Mouse (Mus musculus) kidney, postnatal 0 days (tissue): ENCODE results near the gene Txnrd1. TPM values are rescaled to one million over a fixed set of nuclear protein-coding genes. Genes with fewer than 3 reads are reported as not detected.

Source experiments
- ATAC-seq: fragments of 200-750 bp; cut with Nextera tagmentation; replicated peaks from 2 replicates; pipeline ENCODE4 v1.8.0; 2017; ENCODE audit warnings: low read depth, moderate number of reproducible peaks, moderate TSS enrichment, moderate library complexity; ENCODE audit not compliant: low FRiP score
- DNase-seq: peaks from one replicate; pipeline ENCODE4 v3.0.0-alpha.2; 2016; ENCODE audit warnings: low spot score
- H3K27ac ChIP-seq: fragments of 300-500 bp; sonication (generic); 2 replicates; pipeline ENCODE4 v1.5.1; 2014; ENCODE audit warnings: mild to moderate bottlenecking
- H3K27me3 ChIP-seq: fragments of 300-500 bp; sonication (generic); 2 replicates; pipeline ENCODE4 v1.6.1; 2014; ENCODE audit warnings: low read length, mixed read lengths; ENCODE audit not compliant: insufficient read depth
- H3K36me3 ChIP-seq: fragments of 300-500 bp; sonication (generic); 2 replicates; pipeline ENCODE4 v1.6.1; 2014; ENCODE audit warnings: low read length, mixed read lengths; ENCODE audit not compliant: insufficient read depth
- H3K4me1 ChIP-seq: fragments of 300-500 bp; sonication (generic); replicated peaks from 2 replicates; pipeline ENCODE4 v1.6.1; 2014; ENCODE audit warnings: antibody characterized with exemption, low read length, mixed read lengths; ENCODE audit not compliant: insufficient read depth
- H3K4me2 ChIP-seq: fragments of 300-500 bp; sonication (generic); 2 replicates; pipeline ENCODE4 v1.6.1; 2014; ENCODE audit warnings: mild to moderate bottlenecking, low read length, moderate library complexity, mixed read lengths
- H3K4me3 ChIP-seq: fragments of 300-500 bp; sonication (generic); replicated peaks from 2 replicates; pipeline ENCODE4 v1.5.1; 2014; ENCODE audit warnings: low read depth, low read length
- H3K9ac ChIP-seq: fragments of 300-500 bp; sonication (generic); 2 replicates; pipeline ENCODE4 v1.6.1; 2014; ENCODE audit warnings: low read depth, low read length
- H3K9me3 ChIP-seq: fragments of 300-500 bp; sonication (generic); replicated peaks from 2 replicates; pipeline ENCODE4 v1.6.1; 2016; ENCODE audit warnings: low read length, inconsistent platforms, mixed read lengths
- CTCF ChIP-seq: IDR thresholded peaks from 2 replicates; pipeline ENCODE4 v1.5.1; 2016; ENCODE audit warnings: antibody characterized with exemption, low read depth, mild to moderate bottlenecking, moderate library complexity
- WGBS: fragments of 180-500 bp; shearing (Covaris S2); extraction: QIAGEN DNeasy Blood & Tissue Kit; methylation state at CpG from one replicate; pipeline ENCODE4 v1.1.7; 2014; 5-methylcytosine and 5-hydroxymethylcytosine counted together
- polyA plus RNA-seq: library from polyadenylated mRNA; unstranded; fragments of >200 nt; fragmentation: Nextera tagmentation; extraction: Ambion mirVana; gene quantifications from 2 replicates; pipeline ENCODE4 v1.2.1, GENCODE M21; 2015

Txnrd1 gene
- polyA plus RNA-seq, 1 experiment from 2014 or later: 70.9 TPM

- no peak for TF ChIP-seq CTCF
- Histone ChIP-seq H3K4me1 (peaks cover 8% of the 10 kb centered on the region; the same call in 1 of the 2 replicates), H3K9ac (peak overlapping the region; percentile 77), H3K4me2 (peak overlapping the region; percentile 83), H3K36me3 (0 out of 2 replicates have a peak, but pooled peaks cover 5% of the 10 kb centered on the region), H3K27me3 (no peaks in the 10 kb centered on the region), H3K9me3 (no peaks in the 10 kb centered on the region), H3K4me3 (peak overlapping the region; percentile 79), H3K27ac (peak overlapping the region; percentile 93)
- ATAC-seq (peak; percentile 88), DNase-seq (peak; percentile 96)
- under 1% methylated on average over 49 of the region's 49 CpGs for WGBS
These were observed 25.2 kb downstream of the Txnrd1 start for GRCm38 (mm10) chr10:82858691-82859532.

GRCm38 (mm10) chr10:82859533-82859915, 25.8 kb downstream of the Txnrd1 start:
- H3K27ac ChIP-seq: peak overlapping the region; percentile 93
- DNase-seq (peak; percentile 79), ATAC-seq (peak; percentile 50; the same call in 1 of the 2 replicates)
- peak overlapping the region; percentile 77 for H3K9ac ChIP-seq
- H3K36me3 ChIP-seq: 0 out of 2 replicates have a peak, but pooled peaks cover 8% of the 10 kb centered on the region
- peaks cover 8% of the 10 kb centered on the region; the same call in 1 of the 2 replicates for H3K4me1 ChIP-seq
- peak overlapping the region; percentile 79 for H3K4me3 ChIP-seq
- 1% methylated on average over 8 of the region's 8 CpGs for WGBS
- peak overlapping the region; percentile 83 for H3K4me2 ChIP-seq
- no peaks in the 10 kb centered on the region for H3K9me3 ChIP-seq
- peak; percentile 54 for TF ChIP-seq CTCF
- H3K27me3 ChIP-seq: no peaks in the 10 kb centered on the region

GRCm38 (mm10) chr10:82860181-82860928, 26.6 kb downstream of the Txnrd1 start:
- under 1% methylated on average over 50 of the region's 50 CpGs for WGBS
- Histone ChIP-seq H3K27ac (peak overlapping the region; percentile 93), H3K9ac (peak overlapping the region; percentile 87), H3K4me1 (peaks cover 8% of the 10 kb centered on the region; the same call in 1 of the 2 replicates), H3K9me3 (no peaks in the 10 kb centered on the region), H3K36me3 (0 out of 2 replicates have a peak, but pooled peaks cover 8% of the 10 kb centered on the region), H3K4me2 (peak overlapping the region; percentile 83), H3K27me3 (no peaks in the 10 kb centered on the region), H3K4me3 (peak overlapping the region; percentile 79)
- DNase-seq (peak; percentile 78), ATAC-seq (peak; percentile 65)
- no peak for TF ChIP-seq CTCF

- Histone ChIP-seq H3K27me3 (no peaks in the 10 kb centered on the region), H3K4me3 (peak overlapping the region; percentile 79), H3K9me3 (no peaks in the 10 kb centered on the region), H3K4me2 (peak overlapping the region; percentile 83), H3K27ac (peak overlapping the region; percentile 93), H3K36me3 (0 out of 2 replicates have a peak, but pooled peaks cover 8% of the 10 kb centered on the region), H3K4me1 (peaks cover 8% of the 10 kb centered on the region; the same call in 1 of the 2 replicates), H3K9ac (peak overlapping the region; percentile 87)
- ATAC-seq (no peak), DNase-seq (no peak)
- TF ChIP-seq CTCF: no peak
- WGBS: 7% methylated on average over 8 of the region's 8 CpGs
These were observed 27.2 kb downstream of the Txnrd1 start for GRCm38 (mm10) chr10:82860929-82861315.

- H3K4me1 ChIP-seq: peaks cover 8% of the 10 kb centered on the region
- H3K4me3 ChIP-seq: no peak overlapping the region
- DNase-seq (peak; percentile 46), ATAC-seq (no peak)
- WGBS: 49% methylated on average over 5 of the region's 5 CpGs
- H3K27me3 ChIP-seq: no peaks in the 10 kb centered on the region
- 0 out of 2 replicates have a peak, but pooled peaks cover 8% of the 10 kb centered on the region for H3K36me3 ChIP-seq
- H3K4me2 ChIP-seq: no peak overlapping the region
- H3K9ac ChIP-seq: no peak overlapping the region
- H3K27ac ChIP-seq: no peak overlapping the region
- H3K9me3 ChIP-seq: no peaks in the 10 kb centered on the region
- no peak for TF ChIP-seq CTCF
These were observed 29.4 kb downstream of the Txnrd1 start for GRCm38 (mm10) chr10:82863106-82863680.

- no peak overlapping the region for H3K27ac ChIP-seq
- H3K4me2 ChIP-seq: no peak overlapping the region
- 0 out of 2 replicates have a peak, but pooled peaks cover 8% of the 10 kb centered on the region for H3K36me3 ChIP-seq
- DNase-seq (no peak), ATAC-seq (no peak)
- no peak overlapping the region for H3K9ac ChIP-seq
- no peaks in the 10 kb centered on the region for H3K27me3 ChIP-seq
- 89% methylated on average over 7 of the region's 7 CpGs for WGBS
- H3K4me1 ChIP-seq: peaks cover 8% of the 10 kb centered on the region
- no peak for TF ChIP-seq CTCF
- no peaks in the 10 kb centered on the region for H3K9me3 ChIP-seq
- no peak overlapping the region for H3K4me3 ChIP-seq
These were observed 30.1 kb downstream of the Txnrd1 start for GRCm38 (mm10) chr10:82863827-82864226.
